Mouse (Mus musculus) E14TG2a.4 (cell line): ENCODE measurements around the gene Clec14a.
"Not testable (repeated sequence)": the region's sequence is repeated elsewhere in the genome, so short reads cannot be mapped to it uniquely, and the experiment has no call there.

Experiments
- H3K27me3 ChIP-seq: 2 replicates; pipeline ENCODE4 v1.6.1; 2014; ENCODE audit warnings: low read length, control low read depth; ENCODE audit not compliant: insufficient read depth
- H3K36me3 ChIP-seq: 2 replicates; pipeline ENCODE4 v1.6.1; 2014; ENCODE audit warnings: low read length, control low read depth; ENCODE audit not compliant: insufficient read depth
- H3K4me1 ChIP-seq: replicated peaks from 2 replicates; pipeline ENCODE4 v1.6.1; 2014; ENCODE audit warnings: low read depth, low read length, control low read depth
- H3K4me3 ChIP-seq: replicated peaks from 2 replicates; pipeline ENCODE4 v1.5.1; 2014; ENCODE audit warnings: mild to moderate bottlenecking, low read length
- H3K9me3 ChIP-seq: 2 replicates; pipeline ENCODE4 v1.6.1; 2014; ENCODE audit warnings: low read length, control low read depth
- CTCF ChIP-seq: conservative IDR thresholded peaks from 2 replicates; pipeline ENCODE4 v1.5.1; 2014; ENCODE audit warnings: low read length
- NANOG ChIP-seq: IDR thresholded peaks from 2 replicates; pipeline ENCODE4 v1.6.1; 2014; ENCODE audit warnings: borderline replicate concordance, low read length, mixed read lengths
- POU5F1 ChIP-seq: IDR thresholded peaks from 2 replicates; pipeline ENCODE4 v1.6.1; 2014; ENCODE audit warnings: low read length, borderline replicate concordance

The Clec14a gene

GRCm38 (mm10) chr12:58268563-58269501, at the start of gene Clec14a:
Gene Clec14a (minus strand): TSS chr12:58269290.
- H3K36me3 ChIP-seq: no peaks in the 10 kb centered on the region

GRCm38 (mm10) chr12:58307835-58308234, 38.7 kb upstream of the Clec14a start:
- Histone ChIP-seq H3K36me3 (no peaks in the 10 kb centered on the region), H3K4me3 (no peak overlapping the region), H3K27me3 (0 out of 2 replicates have a peak, but pooled peaks cover 2% of the 10 kb centered on the region), H3K9me3 (0 out of 2 replicates have a peak, but pooled peaks cover 4% of the 10 kb centered on the region), H3K4me1 (no peaks in the 10 kb centered on the region)
- TF ChIP-seq POU5F1 (no peak), CTCF (no peak), NANOG (no peak)

More at GRCm38 (mm10) chr12:58268563-58269501, at the start of gene Clec14a:
- Histone ChIP-seq H3K4me1 (peaks cover 18% of the 10 kb centered on the region), H3K9me3 (no peaks in the 10 kb centered on the region), H3K4me3 (peak within 1 kb of the TSS; percentile 70), H3K27me3 (peaks cover 35% of the 10 kb centered on the region)
- TF ChIP-seq NANOG (no peak), CTCF (no peak), POU5F1 (no peak)

- H3K4me1 ChIP-seq, H3K36me3 ChIP-seq, H3K4me3 ChIP-seq, H3K9me3 ChIP-seq, H3K27me3 ChIP-seq: not testable (repeated sequence)
Observed at GRCm38 (mm10) chr12:58306402-58306801, 37.3 kb upstream of the Clec14a start.

- no peak for TF ChIP-seq CTCF
- TF ChIP-seq NANOG: no peak
- TF ChIP-seq POU5F1: no peak
- Histone ChIP-seq H3K4me1 (no peaks in the 10 kb centered on the region), H3K4me3 (no peak overlapping the region), H3K9me3 (no peaks in the 10 kb centered on the region), H3K27me3 (0 out of 2 replicates have a peak, but pooled peaks cover 2% of the 10 kb centered on the region), H3K36me3 (no peaks in the 10 kb centered on the region)
Observed at GRCm38 (mm10) chr12:58305567-58305966, 36.5 kb upstream of the Clec14a start.

- Histone ChIP-seq H3K9me3 (no peaks in the 10 kb centered on the region), H3K36me3 (no peaks in the 10 kb centered on the region), H3K4me3 (no peak overlapping the region), H3K4me1 (no peaks in the 10 kb centered on the region), H3K27me3 (no peaks in the 10 kb centered on the region)
- TF ChIP-seq POU5F1: no peak
Observed at GRCm38 (mm10) chr12:58296980-58297379, 27.9 kb upstream of the Clec14a start.

GRCm38 (mm10) chr12:58285912-58286311, 16.8 kb upstream of the Clec14a start:
- Histone ChIP-seq H3K4me1 (no peaks in the 10 kb centered on the region), H3K4me3 (no peak overlapping the region), H3K36me3 (no peaks in the 10 kb centered on the region), H3K9me3 (no peaks in the 10 kb centered on the region), H3K27me3 (no peaks in the 10 kb centered on the region)
- TF ChIP-seq NANOG (no peak), POU5F1 (no peak), CTCF (no peak)

GRCm38 (mm10) chr12:58270520-58270919, 1.4 kb upstream of the Clec14a start:
- peaks cover 18% of the 10 kb centered on the region for H3K4me1 ChIP-seq
- H3K27me3 ChIP-seq: peaks cover 35% of the 10 kb centered on the region
- no peaks in the 10 kb centered on the region for H3K9me3 ChIP-seq
- no peaks in the 10 kb centered on the region for H3K36me3 ChIP-seq
- no peak overlapping the region for H3K4me3 ChIP-seq
- TF ChIP-seq CTCF (no peak), NANOG (no peak), POU5F1 (no peak)

- H3K4me1 ChIP-seq: peaks cover 18% of the 10 kb centered on the region
- no peak overlapping the region for H3K4me3 ChIP-seq
- H3K27me3 ChIP-seq: peaks cover 35% of the 10 kb centered on the region
- no peaks in the 10 kb centered on the region for H3K36me3 ChIP-seq
- TF ChIP-seq CTCF (no peak), NANOG (no peak), POU5F1 (no peak)
- no peaks in the 10 kb centered on the region for H3K9me3 ChIP-seq
Observed at GRCm38 (mm10) chr12:58269505-58269904, 415 bp upstream of the Clec14a start.

GRCm38 (mm10) chr12:58268186-58268562, 916 bp downstream of the Clec14a start:
- H3K27me3 ChIP-seq: peaks cover 35% of the 10 kb centered on the region
- TF ChIP-seq CTCF (no peak), NANOG (no peak), POU5F1 (no peak)
- peaks cover 18% of the 10 kb centered on the region for H3K4me1 ChIP-seq
- peak overlapping the region; percentile 70 for H3K4me3 ChIP-seq
- H3K9me3 ChIP-seq: no peaks in the 10 kb centered on the region
- H3K36me3 ChIP-seq: no peaks in the 10 kb centered on the region
